Mouse (Mus musculus): ENCODE results near the gene Mef2a. TPM values are rescaled to one million over a fixed set of nuclear protein-coding genes. Genes with fewer than 3 reads are reported as not detected.
"Not testable (repeated sequence)": the region's sequence is repeated elsewhere in the genome, so short reads cannot be mapped to it uniquely, and the experiment has no call there.

Mef2a gene
- polyA plus RNA-seq, 1 experiment: 80.6 TPM

GRCm38 (mm10) chr7:67270447-67270846, 102.2 kb downstream of the Mef2a start:
- DNase-seq (ENCODE audit: extremely low spot score in 1 of 2, low spot score in 1 of 2): not testable (repeated sequence)

DNA sequence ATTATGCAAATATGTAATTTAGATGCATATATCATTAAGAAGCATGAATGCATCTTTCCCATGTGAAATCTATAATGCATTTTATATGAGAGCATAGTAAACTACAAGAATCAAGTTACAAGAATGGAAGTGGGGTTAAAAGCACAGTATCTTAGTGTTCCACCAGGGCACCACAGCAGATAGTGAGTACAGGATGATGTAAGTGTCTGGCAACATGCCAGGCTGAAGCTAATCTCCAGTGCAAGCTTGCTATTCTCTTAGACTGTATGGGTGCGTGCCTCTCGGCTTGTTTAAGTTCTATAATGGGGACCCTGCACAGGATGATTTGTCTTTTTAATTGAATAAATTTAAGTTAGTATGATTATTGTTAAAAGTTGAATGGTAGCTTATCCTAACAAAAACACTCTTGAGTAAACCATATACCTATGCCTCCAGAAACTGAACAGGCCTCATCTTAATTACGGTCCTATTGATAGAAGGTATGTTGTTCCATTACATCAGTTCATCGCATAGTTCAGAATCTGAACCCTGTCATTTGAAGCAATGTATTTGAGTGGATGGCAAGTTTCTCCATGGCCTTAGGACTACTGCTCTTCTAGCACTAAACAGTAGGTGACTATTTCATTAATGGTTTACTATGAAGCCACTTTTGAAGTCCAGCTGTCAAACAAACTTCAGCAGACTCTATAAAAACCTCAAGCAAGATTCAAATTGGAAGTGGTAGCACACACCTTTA, 112.7 kb downstream of the Mef2a start:
- peak in 1 of 2 experiments; percentile 40 for DNase-seq (ENCODE audit: extremely low spot score in 1 of 2, low spot score in 1 of 2)

- no peak for DNase-seq (ENCODE audit: extremely low spot score in 1 of 2, low spot score in 1 of 2)
Measured at GRCm38 (mm10) chr7:67246067-67246466, 126.6 kb downstream of the Mef2a start.

GRCm38 (mm10) chr7:67245255-67245654, 127.4 kb downstream of the Mef2a start:
- no peak for DNase-seq (ENCODE audit: extremely low spot score in 1 of 2, low spot score in 1 of 2)

DNA sequence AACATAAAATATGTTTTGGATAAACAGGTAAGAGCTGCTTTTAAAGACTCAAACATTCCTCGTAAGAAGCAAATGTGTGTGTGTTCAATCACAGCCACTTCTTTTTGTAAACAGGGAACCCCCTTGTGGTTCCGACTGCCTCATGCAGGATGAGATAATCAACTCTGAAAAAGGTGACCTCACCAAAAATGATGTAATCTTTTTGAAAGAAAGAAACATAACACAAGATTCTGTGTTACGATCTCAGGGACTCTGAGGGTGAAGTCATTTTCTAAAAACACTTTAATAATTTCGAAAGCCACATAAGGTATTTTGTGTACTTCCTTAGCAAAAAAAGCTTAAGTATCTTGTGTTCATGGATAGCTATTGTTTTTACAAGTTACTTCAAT, 128.8 kb downstream of the Mef2a start:
- DNase-seq (ENCODE audit: extremely low spot score in 1 of 2, low spot score in 1 of 2): no peak

- peak in 1 of 2 experiments; percentile 62 for DNase-seq (ENCODE audit: extremely low spot score in 1 of 2, low spot score in 1 of 2)
Measured at GRCm38 (mm10) chr7:67243121-67243893, 129.4 kb downstream of the Mef2a start.

- DNase-seq (ENCODE audit: extremely low spot score in 1 of 2, low spot score in 1 of 2): no peak
Measured at GRCm38 (mm10) chr7:67241969-67242368, 130.7 kb downstream of the Mef2a start.

- DNase-seq (ENCODE audit: extremely low spot score in 1 of 2, low spot score in 1 of 2): no peak
Measured at GRCm38 (mm10) chr7:67237752-67238151, 134.9 kb downstream of the Mef2a start.

DNA sequence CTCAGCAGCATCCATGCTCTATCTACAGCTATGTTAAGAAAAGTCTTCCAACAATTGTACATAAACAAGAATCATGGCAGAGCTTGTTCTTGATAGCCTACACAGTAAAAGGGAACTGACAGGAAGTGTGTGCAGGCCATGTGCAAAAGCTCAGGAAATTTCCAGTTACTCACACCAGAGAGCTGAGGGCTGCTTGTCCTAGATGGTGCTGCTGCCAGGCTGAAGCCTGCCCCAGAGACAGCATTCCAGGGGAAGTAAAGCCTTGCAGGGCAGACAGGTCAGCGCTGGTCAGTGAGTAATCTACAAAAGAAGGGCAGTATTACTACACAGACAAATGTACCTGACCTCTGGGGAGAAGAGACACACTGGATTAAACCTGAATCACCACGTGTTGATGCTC, 136.3 kb downstream of the Mef2a start:
- no peak for DNase-seq (ENCODE audit: extremely low spot score in 1 of 2, low spot score in 1 of 2)

DNA sequence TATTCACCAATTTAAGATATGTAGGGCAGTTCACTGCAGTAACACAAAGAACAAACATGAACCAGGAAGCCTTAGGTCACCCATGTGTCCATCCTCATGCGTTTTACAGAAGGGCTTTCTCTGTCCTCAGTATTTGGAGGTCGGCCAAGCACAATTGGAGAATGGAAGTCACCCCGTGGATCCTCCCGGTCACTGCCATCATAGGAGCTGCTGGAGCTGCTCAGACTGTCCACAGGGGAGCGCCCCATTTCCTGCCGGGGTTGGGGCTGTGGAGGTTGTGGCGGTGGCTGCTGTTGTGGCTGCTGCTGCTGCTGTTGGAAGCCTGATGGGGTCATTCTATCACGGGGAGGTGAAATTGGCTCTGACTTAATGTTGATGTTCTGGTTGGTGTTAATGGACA, 137.9 kb downstream of the Mef2a start:
- DNase-seq (ENCODE audit: extremely low spot score in 1 of 2, low spot score in 1 of 2): no peak

DNA sequence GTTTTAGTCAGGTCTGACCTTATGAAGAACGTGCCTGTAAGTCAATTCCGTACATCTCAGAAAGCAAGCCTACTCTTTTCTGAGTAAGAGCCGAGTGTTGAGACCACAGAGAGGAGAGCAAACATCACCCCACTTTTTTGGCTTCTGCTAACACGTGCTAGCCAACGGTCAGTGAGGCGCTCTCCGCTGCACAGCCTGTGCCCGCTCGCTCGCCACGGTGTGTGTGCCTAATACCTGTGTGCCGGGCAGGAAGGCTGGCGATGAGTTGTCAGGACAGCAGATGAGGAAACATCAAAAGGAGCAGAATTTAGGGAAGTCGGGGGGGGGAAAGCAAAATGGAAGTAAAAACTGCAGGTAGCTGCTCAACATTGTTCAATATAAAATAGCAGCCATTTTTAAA, 140.2 kb downstream of the Mef2a start:
- DNase-seq (ENCODE audit: extremely low spot score in 1 of 2, low spot score in 1 of 2): no peak

- no peak for DNase-seq (ENCODE audit: extremely low spot score in 1 of 2, low spot score in 1 of 2)
Measured at GRCm38 (mm10) chr7:67230640-67231140, 142.0 kb downstream of the Mef2a start.

GRCm38 (mm10) chr7:67230221-67230620, 142.4 kb downstream of the Mef2a start:
- DNase-seq (ENCODE audit: extremely low spot score in 1 of 2, low spot score in 1 of 2): no peak

- no peak for DNase-seq (ENCODE audit: extremely low spot score in 1 of 2, low spot score in 1 of 2)
Measured at GRCm38 (mm10) chr7:67229701-67230100, 143.0 kb downstream of the Mef2a start.

DNA sequence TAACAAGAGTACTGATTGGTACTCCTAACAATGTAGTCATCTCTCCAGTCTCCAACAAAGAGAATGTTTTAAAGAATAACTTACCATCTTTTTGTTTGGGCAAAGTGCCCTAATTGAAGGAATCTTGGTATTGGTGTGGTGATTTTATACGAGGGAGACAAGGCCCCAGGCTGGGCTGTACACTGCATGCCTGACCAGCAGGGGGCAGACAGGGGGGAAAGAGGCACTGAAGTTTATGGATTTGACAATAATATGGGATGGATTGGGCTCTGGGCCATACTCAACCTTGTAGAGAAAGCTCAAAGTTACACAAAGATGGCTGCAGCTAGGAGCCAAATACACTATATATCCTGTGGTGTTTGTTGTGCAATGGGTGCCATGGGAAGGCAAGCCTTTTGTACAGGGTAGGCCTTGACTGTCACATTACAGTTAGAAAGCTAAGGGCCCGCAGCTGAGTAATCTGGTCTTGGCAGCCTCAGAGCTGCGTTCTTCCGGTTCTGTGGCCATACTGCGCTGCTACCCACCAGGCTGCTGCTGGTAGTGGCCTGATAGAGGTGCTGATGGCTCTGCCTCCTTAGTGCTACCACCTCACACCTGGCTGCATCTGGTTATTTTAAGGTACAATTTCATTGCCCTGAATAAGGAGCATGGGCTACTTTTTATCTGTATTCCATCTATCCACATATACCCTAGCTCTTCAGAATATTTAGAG, 143.6 kb downstream of the Mef2a start:
- DNase-seq (ENCODE audit: extremely low spot score in 1 of 2, low spot score in 1 of 2): no peak

DNA sequence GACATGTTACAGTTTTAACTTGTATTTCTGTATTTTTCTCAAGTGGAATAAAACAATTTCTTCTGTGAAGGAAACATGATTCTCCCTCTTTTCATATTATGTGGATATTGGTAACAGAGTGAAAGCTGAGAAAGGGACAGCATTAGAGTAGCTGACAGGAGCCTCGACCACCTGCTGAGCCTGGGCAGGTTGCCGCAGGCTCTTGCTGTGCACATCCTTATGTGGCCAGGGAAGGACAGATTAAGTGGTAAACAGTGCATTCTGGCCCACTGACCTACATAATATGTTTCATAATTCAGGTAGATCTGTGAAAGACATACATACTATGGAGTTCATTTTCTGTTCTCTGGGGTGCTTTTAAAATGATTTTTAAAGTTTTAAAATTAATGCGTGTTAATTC, 144.3 kb downstream of the Mef2a start:
- no peak for DNase-seq (ENCODE audit: extremely low spot score in 1 of 2, low spot score in 1 of 2)

DNA sequence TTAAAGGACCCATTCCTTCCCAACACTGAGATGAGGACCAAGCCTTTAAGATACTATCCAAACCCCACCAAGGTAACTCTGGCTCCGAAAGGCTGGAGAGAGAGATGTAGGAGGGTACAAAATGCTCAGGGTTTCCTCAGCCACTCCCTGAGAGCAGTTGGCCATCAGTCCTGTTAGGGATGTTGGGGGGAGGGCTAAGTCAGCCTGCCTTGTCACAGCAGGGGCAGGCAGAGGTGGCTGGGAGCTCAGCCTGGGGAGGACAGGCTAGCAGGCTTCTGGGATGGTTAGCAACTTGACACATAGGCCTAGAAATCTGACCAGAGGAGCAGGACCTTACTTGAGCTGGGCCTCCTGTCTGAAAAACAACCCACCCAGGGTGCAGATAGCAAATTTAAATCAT, 145.1 kb downstream of the Mef2a start:
- DNase-seq (ENCODE audit: extremely low spot score in 1 of 2, low spot score in 1 of 2): no peak

DNA sequence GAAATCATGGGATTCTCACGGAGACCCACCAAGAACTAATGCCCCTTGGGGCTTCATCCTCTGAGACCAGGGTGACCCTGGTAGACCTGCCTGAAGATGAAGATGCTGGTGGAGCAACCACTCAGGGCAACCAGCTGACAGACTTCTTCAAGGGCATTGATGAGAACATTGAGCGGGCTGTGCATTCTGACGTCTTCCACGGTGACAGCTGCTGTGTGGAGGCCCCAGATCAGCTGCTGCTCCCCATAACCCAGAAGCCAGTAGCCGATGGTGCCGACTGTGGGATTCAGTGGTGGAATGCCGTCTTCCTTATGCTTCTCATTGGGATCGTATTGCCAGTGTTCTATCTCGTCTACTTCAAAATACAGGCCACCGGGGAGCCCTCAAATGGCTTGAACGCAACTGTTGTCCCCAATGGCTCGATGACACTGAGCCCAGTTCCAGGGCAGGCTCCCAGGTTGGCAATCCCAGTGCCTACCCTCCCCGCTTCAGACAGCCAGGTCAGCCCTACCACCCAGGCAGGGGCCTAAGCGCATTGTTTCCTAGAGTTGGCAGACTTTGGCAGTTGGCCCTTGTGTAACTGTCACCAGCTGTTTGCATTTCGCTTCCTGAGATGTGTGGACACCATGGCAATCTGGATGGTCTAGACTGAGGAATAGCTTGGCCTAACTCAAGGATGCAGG, 146.6 kb downstream of the Mef2a start:
- DNase-seq (ENCODE audit: extremely low spot score in 1 of 2, low spot score in 1 of 2): no peak

DNA sequence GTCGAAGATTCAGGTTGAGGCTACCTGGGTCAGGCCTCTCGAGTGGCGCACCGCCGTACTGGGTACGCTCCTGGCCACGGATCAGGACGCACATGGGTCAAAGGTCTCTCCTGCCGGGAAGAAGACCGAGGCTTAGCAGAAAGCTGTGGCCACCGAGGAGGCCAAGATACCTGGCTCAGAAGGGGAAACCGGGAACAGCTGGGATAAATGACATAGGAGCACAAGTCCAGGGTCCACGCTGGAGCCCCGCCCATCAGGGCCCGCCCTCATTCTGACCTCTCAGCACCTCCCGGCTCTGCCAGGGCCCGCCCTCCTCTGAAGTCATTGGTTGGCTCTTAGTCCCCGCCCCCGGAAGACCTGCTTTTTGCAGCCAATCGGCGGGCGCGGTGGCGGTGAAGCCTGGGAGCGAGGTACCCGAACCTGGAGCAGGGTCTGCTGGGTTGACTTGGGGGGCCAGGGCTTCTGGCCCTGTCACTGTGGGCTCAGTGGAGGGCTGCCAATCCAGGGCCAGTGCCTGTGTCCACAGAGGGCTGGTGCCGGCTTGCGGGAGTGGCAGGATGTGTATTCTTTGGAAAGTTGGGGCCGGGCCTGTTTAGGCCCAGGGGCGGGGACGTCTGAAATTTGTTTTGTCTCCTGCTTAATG, 150.3 kb downstream of the Mef2a start, which contains the start of gene Lysmd4:
Lysmd4 (plus strand) TSS at position 325 of the 643 bp plus-strand sequence.
- DNase-seq (ENCODE audit: extremely low spot score in 1 of 2, low spot score in 1 of 2): peak; percentile 94 to 96

GRCm38 (mm10) chr7:67217025-67217424, 155.6 kb downstream of the Mef2a start:
- peak in 1 of 2 experiments; percentile 69 for DNase-seq (ENCODE audit: extremely low spot score in 1 of 2, low spot score in 1 of 2)

All from frontal cortex, adult 2 months (tissue).